Mouse (Mus musculus) v-Abl transformed pro-B cells (cell line): ENCODE data around the gene Hs1bp3.

Experiments used
- in situ Hi-C, 2 experiments: fragments of 400-800 bp; cut with MboI; formaldehyde crosslinking; loops; one replicate each; pipeline ENCODE4 v1.15.1; 2025; ENCODE audit not compliant: unreplicated experiment in 2 of 2

The Hs1bp3 gene

GRCm38 (mm10) chr12:8355011-8355410 lies 41.8 kb downstream of the Hs1bp3 start:
- in situ Hi-C loops: no loop called here

GRCm38 (mm10) chr12:8357449-8357848 lies 44.2 kb downstream of the Hs1bp3 start:
- in situ Hi-C loops: no loop called here

GRCm38 (mm10) chr12:8358344-8358966 lies 45.2 kb downstream of the Hs1bp3 start:
- in situ Hi-C loops: no loop called here

GRCm38 (mm10) chr12:8359418-8360112 lies 46.3 kb downstream of the Hs1bp3 start:
- in situ Hi-C loops: no loop called here

GRCm38 (mm10) chr12:8361866-8362265 lies 48.6 kb downstream of the Hs1bp3 start:
- in situ Hi-C loops: no loop called here

GRCm38 (mm10) chr12:8362400-8362799 lies 49.2 kb downstream of the Hs1bp3 start:
- in situ Hi-C loops: no loop called here

- in situ Hi-C loops: no loop called here
Observed at GRCm38 (mm10) chr12:8364321-8364838, 51.1 kb downstream of the Hs1bp3 start.

GRCm38 (mm10) chr12:8365336-8365735 lies 52.1 kb downstream of the Hs1bp3 start:
- in situ Hi-C loops: no loop called here

GRCm38 (mm10) chr12:8365905-8366576 lies 52.8 kb downstream of the Hs1bp3 start:
- in situ Hi-C loops: no loop called here

GRCm38 (mm10) chr12:8366688-8367087 lies 53.5 kb downstream of the Hs1bp3 start:
- in situ Hi-C loops: no loop called here

GRCm38 (mm10) chr12:8371746-8372510 lies 58.7 kb downstream of the Hs1bp3 start:
- in situ Hi-C loops: no loop called here

GRCm38 (mm10) chr12:8372511-8373180 lies 59.4 kb downstream of the Hs1bp3 start:
- in situ Hi-C loops: no loop called here

- in situ Hi-C loops: no loop called here
Observed at GRCm38 (mm10) chr12:8373741-8374140, 60.5 kb downstream of the Hs1bp3 start.

GRCm38 (mm10) chr12:8377169-8377568 lies 63.9 kb downstream of the Hs1bp3 start:
- in situ Hi-C loops: no loop called here

GRCm38 (mm10) chr12:8377955-8378620 lies 64.9 kb downstream of the Hs1bp3 start:
- in situ Hi-C loops: no loop called here

GRCm38 (mm10) chr12:8379795-8380521 lies 66.7 kb downstream of the Hs1bp3 start:
- in situ Hi-C loops: no loop called here

- in situ Hi-C loops: no loop called here
Observed at GRCm38 (mm10) chr12:8380944-8381343, 67.7 kb downstream of the Hs1bp3 start.

GRCm38 (mm10) chr12:8381940-8382339 lies 68.7 kb downstream of the Hs1bp3 start:
- in situ Hi-C loops: no loop called here

GRCm38 (mm10) chr12:8383822-8384221 lies 70.6 kb downstream of the Hs1bp3 start:
- in situ Hi-C loops: no loop called here
